Mouse (Mus musculus) lung, postnatal 36 days (tissue): Measurements from ENCODE around the gene Pold1.

Source experiments
- DNase-seq: peaks from one replicate; pipeline ENCODE4 v3.0.0; 2022; ENCODE audit warnings: mixed read lengths

The Pold1 gene

GRCm38 (mm10) chr7:44548497-44549087 lies at the start of gene Pold1:
Gene Pold1, minus strand, starts transcription at chr7:44548849.
- peak; percentile 100 for DNase-seq

GRCm38 (mm10) chr7:44598336-44598735 lies 49.7 kb upstream of the Pold1 start:
- DNase-seq: no peak

- DNase-seq: no peak
These were observed 49.0 kb upstream of the Pold1 start for GRCm38 (mm10) chr7:44597666-44598065.

- DNase-seq: no peak
These were observed 48.4 kb upstream of the Pold1 start for GRCm38 (mm10) chr7:44596996-44597538.

GRCm38 (mm10) chr7:44596051-44596450 lies 47.4 kb upstream of the Pold1 start:
- DNase-seq: no peak

GRCm38 (mm10) chr7:44595131-44595561 lies 46.5 kb upstream of the Pold1 start:
- DNase-seq: no peak

- no peak for DNase-seq
These were observed 45.6 kb upstream of the Pold1 start for GRCm38 (mm10) chr7:44594291-44594690.

GRCm38 (mm10) chr7:44593775-44594174 lies 45.1 kb upstream of the Pold1 start:
- DNase-seq: peak; percentile 87

GRCm38 (mm10) chr7:44593051-44593450 lies 44.4 kb upstream of the Pold1 start:
- DNase-seq: no peak

- DNase-seq: no peak
These were observed 42.9 kb upstream of the Pold1 start for GRCm38 (mm10) chr7:44591348-44592116.

- DNase-seq: peak; percentile 94
These were observed 42.0 kb upstream of the Pold1 start, which contains the start of gene Kcnc3 for GRCm38 (mm10) chr7:44590402-44591347. Gene Kcnc3, plus strand, starts transcription at chr7:44590664.

GRCm38 (mm10) chr7:44589946-44590345 lies 41.3 kb upstream of the Pold1 start:
- DNase-seq: no peak

GRCm38 (mm10) chr7:44589149-44589548 lies 40.5 kb upstream of the Pold1 start:
- DNase-seq: peak; percentile 93

- peak; percentile 31 for DNase-seq
These were observed 39.7 kb upstream of the Pold1 start for GRCm38 (mm10) chr7:44588338-44588737.

GRCm38 (mm10) chr7:44587676-44588075 lies 39.0 kb upstream of the Pold1 start:
- no peak for DNase-seq

- DNase-seq: peak; percentile 43
These were observed 38.3 kb upstream of the Pold1 start for GRCm38 (mm10) chr7:44586930-44587329.

- no peak for DNase-seq
These were observed 37.9 kb upstream of the Pold1 start for GRCm38 (mm10) chr7:44586518-44586917.

- no peak for DNase-seq
These were observed 37.0 kb upstream of the Pold1 start for GRCm38 (mm10) chr7:44585606-44586005.

GRCm38 (mm10) chr7:44584921-44585320 lies 36.3 kb upstream of the Pold1 start:
- no peak for DNase-seq

GRCm38 (mm10) chr7:44584265-44584804 lies 35.7 kb upstream of the Pold1 start:
- DNase-seq: no peak

- peak; percentile 80 for DNase-seq
These were observed 34.5 kb upstream of the Pold1 start for GRCm38 (mm10) chr7:44583146-44583545.

- no peak for DNase-seq
These were observed 34.1 kb upstream of the Pold1 start for GRCm38 (mm10) chr7:44582709-44583108.

GRCm38 (mm10) chr7:44581637-44582036 lies 33.0 kb upstream of the Pold1 start:
- DNase-seq: no peak
